Mouse (Mus musculus) neural tube, embryonic 10.5 days (tissue): ENCODE results near the gene Olfr1217.
"Not testable (repeated sequence)": the region's sequence is repeated elsewhere in the genome, so short reads cannot be mapped to it uniquely, and the experiment has no call there.

Experiments
- DNase-seq: peaks from one replicate; pipeline ENCODE4 v3.0.0-alpha.2; 2017; ENCODE audit warnings: low spot score; ENCODE audit errors: extremely low spot score

Gene Olfr1217

GRCm38 (mm10) chr2:89031965-89032364 lies at the start of gene Olfr1217:
TSS of gene Olfr1217 (minus strand) at chr2:89032065.
- no peak for DNase-seq

GRCm38 (mm10) chr2:89081487-89081886 lies 49.6 kb upstream of the Olfr1217 start:
- DNase-seq, result no peak

GRCm38 (mm10) chr2:89061087-89061486 lies 29.2 kb upstream of the Olfr1217 start, which contains the start of gene Olfr1218:
TSS of gene Olfr1218 (minus strand) at chr2:89061187.
- DNase-seq, result no peak

GRCm38 (mm10) chr2:89021436-89021835 lies 10.4 kb downstream of the Olfr1217 start:
- not testable (repeated sequence) for DNase-seq

- DNase-seq, result no peak
Measured at GRCm38 (mm10) chr2:89018240-89018639, 13.6 kb downstream of the Olfr1217 start, which contains the start of gene Olfr1216. TSS of gene Olfr1216 (minus strand) at chr2:89018340.

GRCm38 (mm10) chr2:89006873-89007272 lies 25.0 kb downstream of the Olfr1217 start, which contains the start of gene Olfr1215:
TSS of gene Olfr1215 (minus strand) at chr2:89006973.
- DNase-seq, result no peak

- DNase-seq, result no peak
Measured at GRCm38 (mm10) chr2:88992553-88992952, 39.3 kb downstream of the Olfr1217 start, which contains the start of gene Olfr1214. TSS of gene Olfr1214 (minus strand) at chr2:88992653.

- no peak for DNase-seq
Measured at GRCm38 (mm10) chr2:88980181-88980580, 51.7 kb downstream of the Olfr1217 start, which contains the start of gene Gm13762. TSS of gene Gm13762 (minus strand) at chr2:88980281.
